Mouse (Mus musculus) CH12.LX (cell line): ENCODE data around the gene Tdo2. TPM values are rescaled to one million over a fixed set of nuclear protein-coding genes. Genes with fewer than 3 reads are reported as not detected.

Experiments used
- DNase-seq: peaks from one replicate; pipeline ENCODE4 v3.0.0-alpha.2; 2013; ENCODE audit errors: extremely low read depth
- H3K27ac ChIP-seq: 2 replicates; pipeline ENCODE4 v1.5.1; 2012; ENCODE audit warnings: low read depth, mild to moderate bottlenecking, control low read depth, moderate library complexity; ENCODE audit not compliant: insufficient read depth
- H3K27me3 ChIP-seq: replicated peaks from 2 replicates; pipeline ENCODE3; 2012; ENCODE audit warnings: inconsistent platforms
- H3K36me3 ChIP-seq, 2 experiments: replicated peaks in 1 of 2; 2 replicates each; pipeline versions ENCODE3 to v1.6.1; 2012; ENCODE audit warnings: inconsistent platforms in 1 of 2, low read length in 1 of 2, mild to moderate bottlenecking in 1 of 2, mixed read lengths in 1 of 2, moderate library complexity in 1 of 2; ENCODE audit not compliant: control insufficient read depth in 1 of 2, insufficient read depth in 1 of 2
- H3K4me1 ChIP-seq, 2 experiments: 2 replicates each; pipeline ENCODE4 v1.6.1; 2012; ENCODE audit warnings: inconsistent platforms in 1 of 2, moderate library complexity in 1 of 2; ENCODE audit not compliant: insufficient read depth in 2 of 2, control insufficient read depth in 1 of 2
- H3K4me2 ChIP-seq: 2 replicates; pipeline ENCODE4 v1.6.1; 2012; ENCODE audit warnings: low read depth, mild to moderate bottlenecking, control low read depth; ENCODE audit not compliant: poor library complexity, insufficient read depth, severe bottlenecking
- H3K4me3 ChIP-seq, 3 experiments: fragments of 150-350 bp in 1 of 3; sonication (generic) in 1 of 3; replicated peaks in 1 of 3; 2 replicates each; pipeline versions ENCODE3 to v1.5.1; 2011 to 2012; ENCODE audit warnings: low read depth in 2 of 3, low read length in 2 of 3, mild to moderate bottlenecking in 2 of 3, moderate library complexity in 2 of 3, control low read depth in 1 of 3, improper control_type of control experiment in 1 of 3, inconsistent platforms in 1 of 3, mixed read lengths in 1 of 3; ENCODE audit not compliant: poor library complexity in 1 of 3
- H3K79me2 ChIP-seq: replicated peaks from 2 replicates; pipeline ENCODE4 v1.6.1; 2012; ENCODE audit warnings: mild to moderate bottlenecking, moderate library complexity; ENCODE audit not compliant: control insufficient read depth, poor library complexity, insufficient read depth, severe bottlenecking; ENCODE audit errors: extremely low read depth
- H3K9ac ChIP-seq: 2 replicates; pipeline ENCODE4 v1.6.1; 2012; ENCODE audit warnings: low read depth, mild to moderate bottlenecking, control low read depth, moderate library complexity; ENCODE audit not compliant: insufficient read depth
- H3K9me3 ChIP-seq: replicated peaks from 2 replicates; pipeline ENCODE3; 2012; ENCODE audit warnings: low read length, inconsistent platforms, mixed read lengths
- BHLHE40 ChIP-seq: IDR thresholded peaks from 2 replicates; pipeline ENCODE4 v1.6.1; 2011; ENCODE audit warnings: mild to moderate bottlenecking, low read depth, low read length, improper control_type of control experiment
- CHD1 ChIP-seq: IDR thresholded peaks from 2 replicates; pipeline ENCODE4 v1.6.1; 2012; ENCODE audit warnings: low read depth, low read length, improper control_type of control experiment, inconsistent platforms
- CHD2 ChIP-seq: IDR thresholded peaks from 2 replicates; pipeline ENCODE4 v1.6.1; 2011; ENCODE audit warnings: low read length, improper control_type of control experiment
- CTCF ChIP-seq, 2 experiments: IDR thresholded peaks in 1 of 2; conservative IDR thresholded peaks in 1 of 2; 2 replicates each; pipeline ENCODE4 v1.5.1; 2011 to 2012; ENCODE audit warnings: low read depth in 2 of 2, low read length in 2 of 2, improper control_type of control experiment in 1 of 2, inconsistent platforms in 1 of 2, mild to moderate bottlenecking in 1 of 2, moderate library complexity in 1 of 2
- ELF1 ChIP-seq: IDR thresholded peaks from 2 replicates; pipeline ENCODE4 v1.6.1; 2014; ENCODE audit warnings: low read depth, mild to moderate bottlenecking, inconsistent platforms, low read length, improper control_type of control experiment
- EP300 ChIP-seq: IDR thresholded peaks from 2 replicates; pipeline ENCODE4 v1.6.1; 2011; ENCODE audit warnings: low read length, improper control_type of control experiment
- ETS1 ChIP-seq: conservative IDR thresholded peaks from 2 replicates; pipeline ENCODE4 v1.6.1; 2012; ENCODE audit warnings: low read depth, mild to moderate bottlenecking, inconsistent platforms, low read length, improper control_type of control experiment, moderate library complexity
- GABPA ChIP-seq: IDR thresholded peaks from 2 replicates; pipeline ENCODE4 v1.6.1; 2012; ENCODE audit warnings: low read depth, low read length, improper control_type of control experiment, inconsistent platforms; ENCODE audit not compliant: insufficient replicate concordance
- HCFC1 ChIP-seq: IDR thresholded peaks from 2 replicates; pipeline ENCODE4 v1.6.1; 2012; ENCODE audit warnings: low read depth, mild to moderate bottlenecking, inconsistent platforms, low read length, improper control_type of control experiment
- JUND ChIP-seq: conservative IDR thresholded peaks from 2 replicates; pipeline ENCODE4 v1.6.1; 2011; ENCODE audit warnings: low read depth, low read length, improper control_type of control experiment
- MAFK ChIP-seq: IDR thresholded peaks from 2 replicates; pipeline ENCODE4 v1.6.1; 2011; ENCODE audit warnings: low read length, improper control_type of control experiment; ENCODE audit not compliant: insufficient replicate concordance
- MAX ChIP-seq: IDR thresholded peaks from 2 replicates; pipeline ENCODE4 v1.6.1; 2011; ENCODE audit warnings: low read length, improper control_type of control experiment
- MEF2A ChIP-seq: IDR thresholded peaks from 2 replicates; pipeline ENCODE4 v1.6.1; 2014; ENCODE audit warnings: low read depth, mild to moderate bottlenecking, inconsistent platforms, low read length, improper control_type of control experiment, borderline replicate concordance
- MXI1 ChIP-seq: IDR thresholded peaks from 2 replicates; pipeline ENCODE4 v1.6.1; 2011; ENCODE audit warnings: mild to moderate bottlenecking, low read depth, low read length, improper control_type of control experiment
- MYC ChIP-seq: IDR thresholded peaks from 2 replicates; pipeline ENCODE4 v1.6.1; 2011; ENCODE audit warnings: low read depth, mild to moderate bottlenecking, improper control_type of control experiment, low read length
- NELFE ChIP-seq: IDR thresholded peaks from 2 replicates; pipeline ENCODE4 v1.6.1; 2011; ENCODE audit warnings: low read depth, low read length, improper control_type of control experiment
- PAX5 ChIP-seq: IDR thresholded peaks from 2 replicates; pipeline ENCODE4 v1.6.1; 2012; ENCODE audit warnings: low read length, inconsistent platforms, mixed read lengths
- POLR2A ChIP-seq: IDR thresholded peaks from 2 replicates; pipeline ENCODE4 v1.6.1; 2011; ENCODE audit warnings: low read depth, mild to moderate bottlenecking, improper control_type of control experiment, low read length
- POLR2AphosphoS2 ChIP-seq: IDR thresholded peaks from 2 replicates; pipeline ENCODE4 v1.6.1; 2011; ENCODE audit warnings: low read depth, low read length, improper control_type of control experiment
- SIN3A ChIP-seq: IDR thresholded peaks from 2 replicates; pipeline ENCODE4 v1.6.1; 2012; ENCODE audit warnings: low read length, improper control_type of control experiment, inconsistent platforms
- TBP ChIP-seq: conservative IDR thresholded peaks from 2 replicates; pipeline ENCODE4 v1.6.1; 2011; ENCODE audit warnings: low read depth, low read length, improper control_type of control experiment
- TCF12 ChIP-seq: IDR thresholded peaks from 2 replicates; pipeline ENCODE4 v1.6.1; 2014; ENCODE audit warnings: low read depth, mild to moderate bottlenecking, inconsistent platforms, low read length, improper control_type of control experiment
- USF2 ChIP-seq: conservative IDR thresholded peaks from 2 replicates; pipeline ENCODE4 v1.6.1; 2011; ENCODE audit warnings: low read depth, low read length, improper control_type of control experiment
- ZC3H11A ChIP-seq: IDR thresholded peaks from 2 replicates; pipeline ENCODE4 v1.6.1; 2012; ENCODE audit warnings: low read depth, mild to moderate bottlenecking, inconsistent platforms, low read length, improper control_type of control experiment
- ZKSCAN1 ChIP-seq: IDR thresholded peaks from 2 replicates; pipeline ENCODE4 v1.6.1; 2012; ENCODE audit warnings: low read depth, inconsistent platforms, low read length, improper control_type of control experiment, borderline replicate concordance
- dilution Hi-C: fragments of 300-500 bp; cut with MboI; formaldehyde crosslinking; loops from 2 replicates; pipeline ENCODE4 v1.14.3; 2020; ENCODE audit warnings: low sequenced_read_pairs; ENCODE audit not compliant: extremely low pct_unique_long_range_greater_than_20kb, extremely low pct_ligation_motif_present
- in situ Hi-C: fragments of 300-500 bp; cut with MboI; formaldehyde crosslinking; loops from 3 replicates; pipeline ENCODE4 v1.14.3; 2019; ENCODE audit warnings: low sequenced_read_pairs, low pct_ligation_motif_present, low pct_unique_long_range_greater_than_20kb, mixed read lengths
- polyA plus RNA-seq: library from polyadenylated mRNA; unstranded; fragments of >175 nt; gene quantifications from 2 replicates; pipeline ENCODE4 v1.2.1, GENCODE M21; 2012; ENCODE audit warnings: low read depth; ENCODE audit not compliant: insufficient read length
- total RNA-seq, 2 experiments: library from RNA; depleted of rRNA; stranded (reverse); fragments of 300-350 nt in 1 of 2; fragments of >200 nt in 1 of 2; gene quantifications; 2 replicates each; pipeline ENCODE4 v1.2.3; 2012 to 2014

Gene Tdo2
- total and polyA plus RNA-seq, 3 experiments = 0.41 TPM; not detected in 2

DNA sequence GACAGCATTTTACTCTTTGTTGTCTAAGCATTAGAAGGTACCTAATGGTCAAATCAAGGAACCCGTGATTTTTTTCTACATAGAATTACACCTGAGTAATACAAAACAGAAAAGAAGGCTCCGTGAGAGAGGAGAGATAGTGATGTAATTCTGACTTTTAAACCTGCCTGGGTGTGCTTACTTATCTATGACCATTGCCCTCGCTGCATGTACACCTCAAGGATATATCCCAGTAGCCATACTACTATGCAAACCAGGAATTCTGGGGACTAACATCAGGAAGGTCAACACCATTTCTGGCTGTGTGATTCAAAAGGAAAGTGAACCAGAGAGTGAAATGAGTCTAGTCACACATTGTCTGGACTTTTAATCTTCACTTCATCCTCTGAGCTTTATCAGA lies 33.7 kb downstream of the Tdo2 start:
- Histone ChIP-seq H3K36me3 (peaks cover 34 to 70% of the 10 kb centered on the region in 2 experiments), H3K4me2 (no peak overlapping the region), H3K4me1 (peaks cover 0 to 41% of the 10 kb centered on the region in 2 experiments; a peak in 2 of 4 replicates), H3K4me3 (no peak overlapping the region), H3K27me3 (no peaks in the 10 kb centered on the region), H3K9me3 (no peaks in the 10 kb centered on the region), H3K9ac (no peak overlapping the region), H3K27ac (no peak overlapping the region), H3K79me2 (peaks cover 14% of the 10 kb centered on the region)
- no peak for DNase-seq
- TF ChIP-seq POLR2AphosphoS2 (no peak), NELFE (no peak), MYC (no peak), POLR2A (no peak), EP300 (no peak), TBP (no peak), TCF12 (no peak), PAX5 (no peak), ETS1 (no peak), MAFK (no peak), ZKSCAN1 (no peak)
- in situ Hi-C loops = no loop called here
- dilution Hi-C loops = no loop called here

DNA sequence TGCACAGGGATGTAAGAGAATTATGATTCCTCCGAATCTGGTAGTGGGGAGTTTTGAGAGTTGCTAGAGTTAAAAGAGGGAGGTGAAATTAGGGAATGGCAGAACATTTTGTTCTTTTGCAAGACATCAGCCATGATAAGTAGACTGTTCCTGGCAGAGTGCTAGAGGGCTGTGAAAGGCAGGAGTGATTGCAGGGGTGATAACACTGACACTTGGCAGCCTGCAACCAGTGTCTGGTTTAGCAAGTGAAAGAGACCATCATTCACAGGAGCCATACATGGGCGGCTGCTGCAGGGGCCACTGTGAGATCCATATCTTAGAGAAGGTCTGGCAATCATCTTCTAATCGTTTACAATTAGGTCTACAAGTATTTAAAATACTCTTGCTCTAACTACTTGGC lies 37.1 kb downstream of the Tdo2 start:
- Histone ChIP-seq H3K27ac (no peak overlapping the region), H3K27me3 (no peaks in the 10 kb centered on the region), H3K4me3 (no peak overlapping the region)
- TF ChIP-seq JUND (no peak), CHD2 (no peak), MXI1 (no peak), CHD1 (no peak), MYC (no peak), MAX (no peak), GABPA (no peak), SIN3A (no peak), USF2 (no peak), BHLHE40 (no peak), ZC3H11A (no peak), NELFE (no peak), TCF12 (no peak), TBP (no peak), PAX5 (no peak), HCFC1 (no peak), ELF1 (no peak), MEF2A (no peak), CTCF (conservative IDR thresholded peaks at IDR 0.05 in 1 of 2, IDR thresholded peaks at IDR 0.05 in 1 of 2; ENCODE audit: low read depth in 2 of 2, low read length in 2 of 2) (no peak)
- TF ChIP-seq, all 38 proteins: peak for 0
- Histone ChIP-seq H3K79me2 (peaks cover 25% of the 10 kb centered on the region), H3K4me1 (peaks cover 0 to 73% of the 10 kb centered on the region in 2 experiments; a peak in 2 of 4 replicates), H3K9me3 (no peaks in the 10 kb centered on the region), H3K4me2 (no peak overlapping the region), H3K9ac (no peak overlapping the region), H3K36me3 (peaks cover 17 to 55% of the 10 kb centered on the region in 2 experiments)
- DNase-seq = no peak
- dilution Hi-C loops = no loop called here
- in situ Hi-C loops = no loop called here
